Mouse (Mus musculus) spleen, adult 2 months (tissue): Measurements from ENCODE around the gene Cul9. TPM values are rescaled to one million over a fixed set of nuclear protein-coding genes. Genes with fewer than 3 reads are reported as not detected.
A peak's percentile ranks its signal among the peaks of the same experiment; 100 is the strongest.

ENCODE experiments used
- DNase-seq, 2 experiments: peaks; one replicate each; pipeline versions ENCODE4 v3.0.0 to v3.0.0-alpha.2; 2012 to 2021; ENCODE audit warnings: low spot score in 2 of 2, low read depth in 1 of 2
- H3K27ac ChIP-seq: fragments of 200-500 bp; 2 replicates; pipeline ENCODE4 v1.5.1; 2012; ENCODE audit warnings: low read length, inconsistent platforms; ENCODE audit not compliant: insufficient read depth
- H3K27me3 ChIP-seq: fragments of 200-500 bp; 2 replicates; pipeline ENCODE4 v1.6.1; 2012; ENCODE audit warnings: mild to moderate bottlenecking, moderate library complexity, low read length, inconsistent platforms; ENCODE audit not compliant: control insufficient read depth, insufficient read depth
- H3K36me3 ChIP-seq: fragments of 200-500 bp; 2 replicates; pipeline ENCODE4 v1.6.1; 2012; ENCODE audit warnings: mild to moderate bottlenecking, low read length, inconsistent platforms; ENCODE audit not compliant: control insufficient read depth, insufficient read depth
- H3K4me1 ChIP-seq: fragments of 200-500 bp; 2 replicates; pipeline ENCODE4 v1.6.1; 2011; ENCODE audit warnings: inconsistent platforms; ENCODE audit not compliant: control insufficient read depth, insufficient read depth, insufficient read length
- H3K4me3 ChIP-seq: fragments of 200-500 bp; 2 replicates; pipeline ENCODE4 v1.5.1; 2011; ENCODE audit warnings: mild to moderate bottlenecking, inconsistent platforms; ENCODE audit not compliant: insufficient read depth, insufficient read length; ENCODE audit errors: extremely low read depth
- CTCF ChIP-seq: fragments of 200-500 bp; IDR thresholded peaks from 2 replicates; pipeline ENCODE4 v1.5.1; 2011; ENCODE audit warnings: mild to moderate bottlenecking, inconsistent platforms; ENCODE audit not compliant: insufficient read depth, insufficient read length, insufficient replicate concordance; ENCODE audit errors: extremely low read depth
- POLR2A ChIP-seq: fragments of 200-500 bp; IDR thresholded peaks from 2 replicates; pipeline ENCODE4 v1.6.1; 2011; ENCODE audit warnings: low read depth, low read length, inconsistent platforms
- WGBS: fragments of 180-500 bp; shearing (Covaris S2); methylation state at CpG from one replicate; pipeline ENCODE4 v1.1.7; 2018; 5-methylcytosine and 5-hydroxymethylcytosine counted together
- polyA plus RNA-seq: library from polyadenylated mRNA; depleted of rRNA; stranded (reverse); fragments of >200 nt; gene quantifications from 2 replicates; pipeline ENCODE4 v1.2.3, GENCODE M21; 2012

The Cul9 gene
- polyA plus RNA-seq, 1 experiment, result 16.2 TPM

DNA sequence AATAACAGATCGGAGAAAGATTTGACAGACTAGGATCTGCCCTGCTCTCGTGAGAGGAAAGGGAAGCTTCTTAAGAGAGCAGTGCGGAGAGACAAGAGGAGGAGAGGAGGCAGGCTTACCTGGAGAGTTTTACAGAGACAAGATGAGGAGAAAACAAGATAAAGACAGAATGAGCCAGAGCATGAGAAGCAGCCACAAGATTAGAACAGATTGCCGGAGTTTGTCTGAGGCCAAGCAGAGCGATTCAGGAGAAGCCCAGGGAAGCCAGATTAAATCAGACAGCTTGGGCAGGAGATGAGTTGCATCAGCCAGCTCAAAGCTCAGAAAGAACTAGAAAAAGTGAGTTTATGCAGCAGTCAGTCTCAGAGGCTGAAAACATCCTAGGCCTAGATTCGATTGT, 42.7 kb upstream of the Cul9 start:
- 88% methylated on average over 6 of the region's 6 CpGs for WGBS
- Histone ChIP-seq H3K27me3 (no peaks in the 10 kb centered on the region), H3K4me1 (no peaks in the 10 kb centered on the region), H3K4me3 (no peak overlapping the region), H3K27ac (no peak overlapping the region), H3K36me3 (no peaks in the 10 kb centered on the region)
- TF ChIP-seq CTCF (no peak), POLR2A (no peak)
- DNase-seq, result no peak

DNA sequence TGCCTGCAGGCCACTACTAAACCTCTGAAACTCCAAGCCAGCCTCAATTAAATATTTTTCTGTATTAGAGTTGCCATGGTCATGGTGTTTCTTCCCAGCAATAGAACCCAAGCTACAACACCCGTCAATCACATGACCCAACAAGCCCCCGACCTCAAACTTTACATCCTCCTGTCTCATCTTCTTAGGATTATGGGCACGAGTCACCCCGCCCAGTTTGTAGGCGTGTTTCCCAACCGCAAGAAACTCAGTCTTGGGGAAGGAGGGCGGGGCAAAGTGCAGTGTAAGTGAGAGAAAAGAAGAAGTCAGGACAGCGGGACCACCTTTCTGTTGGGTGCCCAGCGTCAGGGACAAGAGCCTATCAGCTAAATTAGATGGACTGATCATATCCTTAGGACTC, 42.0 kb upstream of the Cul9 start:
- no peak overlapping the region for H3K4me3 ChIP-seq
- TF ChIP-seq CTCF (no peak), POLR2A (no peak)
- DNase-seq, result no peak
- no peaks in the 10 kb centered on the region for H3K4me1 ChIP-seq
- H3K27ac ChIP-seq, result no peak overlapping the region
- no peaks in the 10 kb centered on the region for H3K27me3 ChIP-seq
- H3K36me3 ChIP-seq, result no peaks in the 10 kb centered on the region
- WGBS, result 24% methylated on average over 9 of the region's 9 CpGs

DNA sequence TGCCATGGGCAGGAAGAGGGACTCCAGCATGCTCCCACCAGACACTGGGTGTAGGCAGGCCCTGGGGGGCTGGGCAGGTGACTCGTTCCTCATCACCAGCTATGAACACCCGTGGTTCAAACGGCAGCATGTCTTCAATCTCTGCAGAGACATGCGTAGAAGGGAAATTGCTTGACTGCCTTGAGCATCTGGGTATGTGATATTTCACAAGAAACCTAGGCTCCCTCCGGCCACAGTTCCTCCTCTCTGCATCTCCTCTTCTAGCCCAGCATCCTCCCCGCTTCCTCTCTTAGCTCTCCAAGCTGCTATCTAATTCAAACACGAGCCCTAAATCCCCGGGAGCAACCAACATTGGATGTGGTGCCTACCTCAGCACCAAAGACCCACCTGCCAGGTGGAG, 40.1 kb upstream of the Cul9 start:
- Histone ChIP-seq H3K27me3 (no peaks in the 10 kb centered on the region), H3K36me3 (no peaks in the 10 kb centered on the region)

DNA sequence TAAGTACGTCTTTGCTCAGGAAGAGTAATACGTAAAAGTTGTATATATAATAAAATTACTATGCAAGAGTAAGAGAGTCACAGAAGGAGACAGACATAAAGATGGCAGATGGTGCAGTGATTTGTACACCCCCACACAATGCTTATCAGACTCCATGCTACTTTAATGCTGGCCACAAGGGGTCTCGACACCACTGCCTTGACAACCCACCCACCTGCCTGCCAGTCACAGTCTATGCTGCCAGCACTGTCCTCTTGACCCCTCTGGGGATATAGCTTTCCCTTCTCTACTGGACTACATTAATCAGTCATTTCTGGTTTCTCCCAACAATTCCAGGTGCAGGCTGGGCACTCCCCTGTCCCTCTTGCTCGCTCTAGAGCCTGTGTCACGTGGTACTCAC, 32.5 kb upstream of the Cul9 start:
- Histone ChIP-seq H3K4me3 (no peak overlapping the region), H3K27ac (no peak overlapping the region), H3K27me3 (no peaks in the 10 kb centered on the region), H3K36me3 (no peaks in the 10 kb centered on the region), H3K4me1 (no peaks in the 10 kb centered on the region)
- TF ChIP-seq POLR2A (no peak), CTCF (no peak)
- DNase-seq, result no peak
- 81% methylated on average over 5 of the region's 5 CpGs for WGBS

More for the DNA sequence above, 40.1 kb upstream of the Cul9 start:
- Histone ChIP-seq H3K27ac (no peak overlapping the region), H3K4me1 (no peaks in the 10 kb centered on the region), H3K4me3 (no peak overlapping the region)
- no peak for DNase-seq
- TF ChIP-seq POLR2A (no peak), CTCF (no peak)
- 76% methylated on average over 8 of the region's 8 CpGs for WGBS

DNA sequence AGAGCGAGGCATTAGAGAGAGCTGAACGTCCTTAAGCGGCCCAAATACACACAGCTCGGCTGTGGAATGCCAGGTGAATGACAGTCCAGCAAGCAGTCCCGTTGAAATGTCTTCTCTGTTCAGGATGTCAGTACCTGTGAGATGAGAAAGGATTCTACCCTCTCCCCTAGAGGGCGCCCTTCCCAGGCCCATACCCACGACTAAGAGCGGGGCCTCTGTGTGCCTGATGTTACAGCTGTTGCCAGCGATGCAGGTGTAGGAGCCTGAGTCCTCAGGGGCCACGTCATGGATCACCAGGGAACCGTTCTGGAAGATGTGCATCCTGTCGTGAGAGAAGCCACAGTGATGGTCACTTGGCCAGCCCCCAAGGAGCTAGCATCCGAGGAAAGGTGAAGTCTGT, 29.9 kb upstream of the Cul9 start:
- Histone ChIP-seq H3K4me1 (no peaks in the 10 kb centered on the region), H3K36me3 (no peaks in the 10 kb centered on the region), H3K27me3 (no peaks in the 10 kb centered on the region), H3K4me3 (no peak overlapping the region), H3K27ac (no peak overlapping the region)
- no peak for TF ChIP-seq POLR2A
- TF ChIP-seq CTCF, result peak; percentile 20; the same call in 1 of the 2 replicates
- 80% methylated on average over 13 of the region's 13 CpGs for WGBS
- DNase-seq, result no peak

DNA sequence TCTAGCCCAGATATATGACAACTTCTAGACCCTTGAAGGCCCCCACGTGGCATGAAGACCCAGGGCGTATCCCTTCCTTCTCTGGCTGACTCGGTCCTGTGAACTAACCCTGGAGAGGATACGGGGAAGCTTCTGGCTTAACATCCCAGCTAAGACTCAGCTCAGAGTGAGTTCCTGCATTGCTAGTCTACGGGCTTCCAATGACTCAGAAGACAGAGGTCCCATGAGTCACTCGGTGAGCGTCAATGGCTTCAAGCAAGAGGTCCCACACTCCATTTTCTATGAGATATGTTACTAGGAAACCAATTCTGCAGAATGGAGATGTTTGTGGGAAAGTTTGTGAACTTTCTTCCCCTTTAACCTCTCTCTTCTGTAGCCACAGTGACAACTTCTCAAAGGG, 28.3 kb upstream of the Cul9 start:
- DNase-seq, result no peak
- Histone ChIP-seq H3K27ac (no peak overlapping the region), H3K4me3 (no peak overlapping the region), H3K36me3 (no peaks in the 10 kb centered on the region), H3K4me1 (no peaks in the 10 kb centered on the region), H3K27me3 (no peaks in the 10 kb centered on the region)
- 92% methylated on average over 7 of the region's 7 CpGs for WGBS
- TF ChIP-seq POLR2A (no peak), CTCF (no peak)

DNA sequence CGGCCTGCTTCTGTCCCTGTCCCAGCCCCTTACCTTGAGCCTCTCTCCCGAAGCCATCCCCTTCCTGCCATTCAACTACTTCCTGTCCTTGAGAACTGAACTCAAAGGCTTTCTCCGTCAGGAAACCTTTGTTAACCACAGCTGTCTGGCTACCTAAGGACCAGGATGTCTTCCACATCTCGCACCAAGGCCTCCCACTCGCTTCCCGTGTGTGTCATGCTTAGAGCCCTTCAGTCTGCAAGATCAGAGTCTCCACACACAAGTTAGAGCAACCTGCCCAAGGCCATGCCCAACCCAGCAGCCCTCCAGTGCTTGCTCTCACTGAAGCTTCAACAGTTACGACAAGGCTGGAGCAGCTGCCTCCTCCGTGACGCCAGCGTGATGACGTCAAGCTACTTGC, 24.8 kb upstream of the Cul9 start:
- H3K4me1 ChIP-seq, result no peaks in the 10 kb centered on the region
- 84% methylated on average over 11 of the region's 11 CpGs for WGBS
- H3K4me3 ChIP-seq, result no peak overlapping the region
- no peak for TF ChIP-seq CTCF
- H3K27ac ChIP-seq, result no peak overlapping the region
- no peaks in the 10 kb centered on the region for H3K36me3 ChIP-seq
- no peak for DNase-seq
- H3K27me3 ChIP-seq, result no peaks in the 10 kb centered on the region; the same call in 1 of the 2 replicates
